Mouse (Mus musculus) heart, postnatal 0 days (tissue): ENCODE results near the gene Stxbp3.

Experiments
- CTCF ChIP-seq: IDR thresholded peaks from 2 replicates; pipeline ENCODE4 v1.5.1; 2016; ENCODE audit warnings: antibody characterized with exemption, control low read depth, low read depth
- EP300 ChIP-seq: IDR thresholded peaks from 2 replicates; pipeline ENCODE4 v1.6.1; 2016; ENCODE audit warnings: antibody characterized with exemption, low read depth

DNA sequence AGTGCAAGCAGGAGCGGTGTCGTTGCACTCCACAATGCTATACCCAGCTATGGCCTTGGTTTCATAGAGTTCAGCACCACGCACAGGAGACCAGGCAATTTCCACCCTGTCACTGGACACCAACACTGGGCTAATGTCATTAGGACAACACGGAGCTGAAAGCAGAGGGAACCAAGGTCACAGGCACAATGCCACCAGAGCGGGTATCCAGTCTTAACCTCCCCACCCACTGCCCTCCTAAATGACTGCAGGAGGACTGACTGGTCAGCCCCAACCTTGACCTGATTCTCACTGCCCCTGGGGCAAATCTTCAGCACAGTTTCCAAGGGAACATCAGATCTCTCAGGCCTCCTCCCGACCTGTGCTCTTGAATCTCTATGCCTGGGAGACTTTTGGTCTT, 30.3 kb upstream of the Stxbp3 start:
- no peak for TF ChIP-seq CTCF
- no peak for TF ChIP-seq EP300
